Mouse (Mus musculus) gastrocnemius, adult 8-10 months (tissue): ENCODE results near the gene Emc10. TPM values are rescaled to one million over a fixed set of nuclear protein-coding genes. Genes with fewer than 3 reads are reported as not detected.

Source experiments
- DNase-seq, 2 experiments: peaks; one replicate each; pipeline ENCODE4 v3.0.0; 2022; ENCODE audit warnings: low spot score in 2 of 2
- total RNA-seq, 4 experiments: library from RNA; stranded (reverse); gene quantifications; 2 replicates each; pipeline ENCODE4 v1.2.4; 2022

The Emc10 gene
- total RNA-seq: 10 to 100 TPM; 48.6 to 53.7 (median 51.8) TPM

GRCm38 (mm10) chr7:44495992-44496770 lies at the start of gene Emc10, which contains the start of gene Fam71e1:
Emc10 (minus strand) TSS chr7:44496529.
Fam71e1 (plus strand) TSS chr7:44496581.
- peak; percentile 92 to 95 for DNase-seq

- no peak for DNase-seq
These were observed 46.7 kb upstream of the Emc10 start for GRCm38 (mm10) chr7:44543071-44543470.

GRCm38 (mm10) chr7:44542555-44542954 lies 46.2 kb upstream of the Emc10 start:
- DNase-seq: no peak

- DNase-seq: no peak
These were observed 42.7 kb upstream of the Emc10 start for GRCm38 (mm10) chr7:44538756-44539624.

- no peak for DNase-seq
These were observed 41.2 kb upstream of the Emc10 start for GRCm38 (mm10) chr7:44537496-44537895.

- no peak for DNase-seq
These were observed 40.7 kb upstream of the Emc10 start for GRCm38 (mm10) chr7:44537009-44537408.

GRCm38 (mm10) chr7:44536590-44536968 lies 40.2 kb upstream of the Emc10 start:
- DNase-seq: no peak

- DNase-seq: no peak
These were observed 39.6 kb upstream of the Emc10 start for GRCm38 (mm10) chr7:44535657-44536589.

GRCm38 (mm10) chr7:44534656-44535441 lies 38.5 kb upstream of the Emc10 start:
- no peak for DNase-seq

- DNase-seq: no peak
These were observed 37.9 kb upstream of the Emc10 start for GRCm38 (mm10) chr7:44534242-44534641.

- no peak for DNase-seq
These were observed 37.4 kb upstream of the Emc10 start for GRCm38 (mm10) chr7:44533746-44534045.

- no peak for DNase-seq
These were observed 36.8 kb upstream of the Emc10 start for GRCm38 (mm10) chr7:44532918-44533745.

- no peak for DNase-seq
These were observed 35.8 kb upstream of the Emc10 start, which contains the start of gene Spib for GRCm38 (mm10) chr7:44531946-44532732. Spib (minus strand) TSS chr7:44532071.

GRCm38 (mm10) chr7:44531207-44531606 lies 34.9 kb upstream of the Emc10 start:
- DNase-seq: no peak

GRCm38 (mm10) chr7:44530507-44530906 lies 34.2 kb upstream of the Emc10 start:
- no peak for DNase-seq

- DNase-seq: no peak
These were observed 33.2 kb upstream of the Emc10 start for GRCm38 (mm10) chr7:44529518-44529917.

- peak; percentile 84 to 88 for DNase-seq
These were observed 31.4 kb upstream of the Emc10 start for GRCm38 (mm10) chr7:44527483-44528398.
